Mouse (Mus musculus) ES-E14 (cell line): ENCODE measurements at regions not wholly inside any gene's neighbourhood (a gene's known extent, or its start where the extent isn't known, plus 50 kb on each side); places are given as distances from the start of the nearest gene placed in this dataset.
"Not testable (repeated sequence)": the region's sequence is repeated elsewhere in the genome, so short reads cannot be mapped to it uniquely, and the experiment has no call there.

Experiments used
- CHD2 ChIP-seq: IDR thresholded peaks from 2 replicates; pipeline ENCODE4 v1.6.1; 2014; ENCODE audit warnings: mild to moderate bottlenecking, low read depth, low read length, inconsistent platforms
- MAFK ChIP-seq: IDR thresholded peaks from 2 replicates; pipeline ENCODE4 v1.6.1; 2014; ENCODE audit warnings: mild to moderate bottlenecking, low read depth, low read length, inconsistent platforms; ENCODE audit not compliant: insufficient read depth
- ZC3H11A ChIP-seq: IDR thresholded peaks from 2 replicates; pipeline ENCODE4 v1.6.1; 2012; ENCODE audit warnings: low read depth, mild to moderate bottlenecking, inconsistent platforms, low read length, borderline replicate concordance
- ZNF384 ChIP-seq: IDR thresholded peaks from 2 replicates; pipeline ENCODE4 v1.6.1; 2012; ENCODE audit warnings: low read depth, low read length, inconsistent platforms

DNA sequence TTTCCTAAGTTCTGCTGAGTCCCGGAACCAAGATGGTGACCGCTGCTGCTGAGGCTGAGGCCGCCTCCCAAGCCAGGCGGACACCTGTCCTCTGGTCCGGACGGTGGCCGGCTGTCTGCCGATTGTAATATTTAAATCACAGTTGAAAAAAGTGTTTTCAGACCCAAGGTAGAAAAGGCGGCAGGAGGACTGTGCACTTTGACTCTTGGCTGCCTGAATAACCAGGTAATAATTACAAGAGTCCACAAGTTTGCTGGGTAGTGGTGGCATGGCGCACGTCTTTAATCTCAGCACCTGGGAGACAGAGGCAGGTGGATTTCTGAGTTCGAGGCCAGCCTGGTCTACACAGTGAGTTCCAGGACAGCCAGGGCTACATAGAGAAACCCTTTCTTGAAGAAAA is 305.7 kb downstream of the Etnk1 start:
- TF ChIP-seq CHD2, MAFK, ZC3H11A, ZNF384: not testable (repeated sequence)
